Mouse (Mus musculus): ENCODE data around the gene Hist1h3b. TPM values are rescaled to one million over a fixed set of nuclear protein-coding genes. Genes with fewer than 3 reads are reported as not detected.
"Not testable (repeated sequence)": the region's sequence is repeated elsewhere in the genome, so short reads cannot be mapped to it uniquely, and the experiment has no call there.

The Hist1h3b gene
- polyA plus RNA-seq, 1 experiment from 2014 or later = 29.5 TPM

GRCm38 (mm10) chr13:23739069-23739921, 12.8 kb upstream of the Hist1h3b start:
- peak overlapping the region; percentile 100 for H3K27ac ChIP-seq
- H3K4me3 ChIP-seq (replicated peaks) = peak overlapping the region; percentile 65
- DNase-seq = peak; percentile 89
- peak overlapping the region; percentile 82 for H3K4me2 ChIP-seq
- ATAC-seq (ENCODE audit: low read depth) = peak; percentile 85
- H3K27me3 ChIP-seq = no peaks in the 10 kb centered on the region
- H3K4me1 ChIP-seq (replicated peaks) = peaks cover 40% of the 10 kb centered on the region
- no peaks in the 10 kb centered on the region for H3K36me3 ChIP-seq
- WGBS (ENCODE audit: insufficient replicate concordance) = under 1% methylated on average over 39 of the region's 39 CpGs
- H3K9ac ChIP-seq = peak overlapping the region; percentile 92
- H3K9me3 ChIP-seq (replicated peaks) = no peaks in the 10 kb centered on the region

DNA sequence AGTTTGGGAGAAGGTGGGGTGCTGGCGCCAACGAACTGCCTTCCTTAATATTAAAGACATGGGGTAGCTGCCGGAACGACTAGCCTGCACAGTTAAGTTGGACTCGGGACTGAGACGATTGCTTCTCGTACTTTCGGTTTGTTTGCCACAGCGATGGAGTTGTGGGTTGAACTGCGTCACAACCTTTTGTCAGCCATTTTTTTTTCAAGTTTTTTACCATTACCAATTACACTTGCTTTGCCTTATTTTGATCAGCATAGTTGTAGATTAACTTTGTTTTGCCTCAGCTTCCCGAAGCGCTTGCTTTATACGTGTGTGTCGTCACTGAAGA, 12.2 kb upstream of the Hist1h3b start:
- Histone ChIP-seq H3K9me3 (replicated peaks) (no peaks in the 10 kb centered on the region), H3K27ac (peak overlapping the region; percentile 100), H3K4me3 (replicated peaks) (peak overlapping the region; percentile 65), H3K36me3 (no peaks in the 10 kb centered on the region), H3K9ac (peak overlapping the region; percentile 92), H3K4me2 (peak overlapping the region; percentile 82), H3K4me1 (replicated peaks) (peaks cover 43% of the 10 kb centered on the region), H3K27me3 (no peaks in the 10 kb centered on the region)
- no peak for DNase-seq
- under 1% methylated on average over 14 of the region's 14 CpGs for WGBS (ENCODE audit: insufficient replicate concordance)
- ATAC-seq (ENCODE audit: low read depth) = no peak

- no peak for ATAC-seq (ENCODE audit: low read depth)
- peak overlapping the region; percentile 82 for H3K4me2 ChIP-seq
Observed at GRCm38 (mm10) chr13:23740256-23740840, 11.7 kb upstream of the Hist1h3b start.

GRCm38 (mm10) chr13:23740910-23741309, 11.2 kb upstream of the Hist1h3b start:
- Histone ChIP-seq H3K27me3 (no peaks in the 10 kb centered on the region), H3K9ac (peak overlapping the region; percentile 92), H3K4me1 (replicated peaks) (peaks cover 43% of the 10 kb centered on the region), H3K9me3 (replicated peaks) (no peaks in the 10 kb centered on the region), H3K36me3 (no peaks in the 10 kb centered on the region), H3K4me2 (peak overlapping the region; percentile 82), H3K4me3 (replicated peaks) (peak overlapping the region; percentile 65), H3K27ac (peak overlapping the region; percentile 100)
- no peak for ATAC-seq (ENCODE audit: low read depth)
- 13% methylated on average over 5 of the region's 5 CpGs for WGBS (ENCODE audit: insufficient replicate concordance)
- DNase-seq = no peak

More at GRCm38 (mm10) chr13:23740256-23740840, 11.7 kb upstream of the Hist1h3b start:
- Histone ChIP-seq H3K9ac (peak overlapping the region; percentile 92), H3K27me3 (no peaks in the 10 kb centered on the region), H3K4me1 (replicated peaks) (peaks cover 43% of the 10 kb centered on the region), H3K27ac (peak overlapping the region; percentile 100), H3K36me3 (no peaks in the 10 kb centered on the region), H3K9me3 (replicated peaks) (no peaks in the 10 kb centered on the region), H3K4me3 (replicated peaks) (peak overlapping the region; percentile 65)
- DNase-seq = no peak
- 16% methylated on average over 13 of the region's 13 CpGs for WGBS (ENCODE audit: insufficient replicate concordance)

GRCm38 (mm10) chr13:23742007-23742406, 10.1 kb upstream of the Hist1h3b start:
- peak overlapping the region; percentile 73 for H3K9ac ChIP-seq
- H3K36me3 ChIP-seq = no peaks in the 10 kb centered on the region
- no peaks in the 10 kb centered on the region for H3K27me3 ChIP-seq
- no peak for ATAC-seq (ENCODE audit: low read depth)
- H3K27ac ChIP-seq = peak overlapping the region; percentile 89
- peaks cover 44% of the 10 kb centered on the region for H3K4me1 ChIP-seq (replicated peaks)
- peak overlapping the region; percentile 34 for H3K4me3 ChIP-seq (replicated peaks)
- no peak for DNase-seq
- peak overlapping the region; percentile 53 for H3K4me2 ChIP-seq
- no peaks in the 10 kb centered on the region for H3K9me3 ChIP-seq (replicated peaks)

GRCm38 (mm10) chr13:23743215-23743614, 8.9 kb upstream of the Hist1h3b start:
- peaks cover 48% of the 10 kb centered on the region for H3K4me1 ChIP-seq (replicated peaks)
- no peaks in the 10 kb centered on the region for H3K9me3 ChIP-seq (replicated peaks)
- peak overlapping the region; percentile 32 for H3K4me3 ChIP-seq (replicated peaks)
- peak overlapping the region; percentile 67 for H3K9ac ChIP-seq
- DNase-seq = no peak
- H3K27me3 ChIP-seq = no peaks in the 10 kb centered on the region
- H3K36me3 ChIP-seq = no peaks in the 10 kb centered on the region
- 82% methylated on average over 5 of the region's 5 CpGs for WGBS (ENCODE audit: insufficient replicate concordance)
- ATAC-seq (ENCODE audit: low read depth) = no peak
- peak overlapping the region; percentile 54 for H3K4me2 ChIP-seq
- peak overlapping the region; percentile 89 for H3K27ac ChIP-seq

DNA sequence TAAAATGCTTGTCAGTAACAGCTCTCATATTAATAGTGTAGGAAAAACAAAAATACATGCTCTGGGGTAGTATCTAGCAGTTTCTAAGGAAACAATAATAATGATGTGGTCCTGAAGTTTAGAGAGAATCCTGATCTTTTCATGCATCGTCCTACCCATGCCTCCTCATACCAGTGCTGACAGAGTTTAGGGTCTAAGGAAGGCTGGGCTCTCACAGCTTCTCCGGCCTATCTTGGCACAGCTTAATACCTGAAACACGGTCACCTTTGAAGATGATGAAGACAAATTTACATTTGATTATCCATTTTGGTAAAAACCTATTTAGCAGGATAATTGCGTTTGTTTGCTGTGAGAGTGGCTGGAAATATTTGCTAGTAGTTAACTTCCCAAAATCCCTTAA, 8.1 kb upstream of the Hist1h3b start:
- H3K27ac ChIP-seq = peak overlapping the region; percentile 99
- ATAC-seq (ENCODE audit: low read depth) = no peak

GRCm38 (mm10) chr13:23744421-23745380, 7.4 kb upstream of the Hist1h3b start:
- no peaks in the 10 kb centered on the region for H3K9me3 ChIP-seq (replicated peaks)
- WGBS (ENCODE audit: insufficient replicate concordance) = 1% methylated on average over 18 of the region's 36 CpGs
- H3K4me2 ChIP-seq = peak overlapping the region; percentile 67
- peaks cover 58% of the 10 kb centered on the region for H3K4me1 ChIP-seq (replicated peaks)
- ATAC-seq (ENCODE audit: low read depth) (no peak), DNase-seq (peak; percentile 71)
- H3K4me3 ChIP-seq (replicated peaks) = peak overlapping the region; percentile 57
- peak overlapping the region; percentile 99 for H3K27ac ChIP-seq
- H3K36me3 ChIP-seq = no peaks in the 10 kb centered on the region
- H3K27me3 ChIP-seq = no peaks in the 10 kb centered on the region
- H3K9ac ChIP-seq = peak overlapping the region; percentile 82

More for the DNA sequence above, 8.1 kb upstream of the Hist1h3b start:
- Histone ChIP-seq H3K36me3 (no peaks in the 10 kb centered on the region), H3K27me3 (no peaks in the 10 kb centered on the region), H3K4me2 (peak overlapping the region; percentile 67), H3K4me1 (replicated peaks) (peaks cover 53% of the 10 kb centered on the region), H3K4me3 (replicated peaks) (peak overlapping the region; percentile 57), H3K9me3 (replicated peaks) (no peaks in the 10 kb centered on the region), H3K9ac (peak overlapping the region; percentile 82)
- WGBS (ENCODE audit: insufficient replicate concordance) = 52% methylated on average over 4 of the region's 4 CpGs
- no peak for DNase-seq

GRCm38 (mm10) chr13:23745381-23746161, 6.5 kb upstream of the Hist1h3b start, which contains the start of gene Hist1h3c:
Gene Hist1h3c, minus strand, starts transcription at chr13:23745602.
- WGBS (ENCODE audit: insufficient replicate concordance) = under 1% methylated on average over 28 of the region's 28 CpGs
- ATAC-seq (ENCODE audit: low read depth) (peak; percentile 55), DNase-seq (peak; percentile 83)
- Histone ChIP-seq H3K9ac (peak within 1 kb of the TSS; percentile 82), H3K27me3 (no peaks in the 10 kb centered on the region), H3K9me3 (replicated peaks) (no peaks in the 10 kb centered on the region), H3K4me2 (peak within 1 kb of the TSS; percentile 67), H3K36me3 (no peaks in the 10 kb centered on the region), H3K27ac (peak within 1 kb of the TSS; percentile 99), H3K4me1 (replicated peaks) (peaks cover 63% of the 10 kb centered on the region), H3K4me3 (replicated peaks) (peak within 1 kb of the TSS; percentile 59)

GRCm38 (mm10) chr13:23746201-23747080, 5.6 kb upstream of the Hist1h3b start, which contains the start of gene Hist1h2bb:
Gene Hist1h2bb, plus strand, starts transcription at chr13:23746734.
- H3K4me3 ChIP-seq (replicated peaks) = peak within 1 kb of the TSS; percentile 59
- H3K4me2 ChIP-seq = peak within 1 kb of the TSS; percentile 67
- not testable (repeated sequence) for H3K9me3 ChIP-seq (replicated peaks); H3K36me3 ChIP-seq; H3K27me3 ChIP-seq
- peak; percentile 77 for ATAC-seq (ENCODE audit: low read depth)
- peaks cover 58% of the 10 kb centered on the region for H3K4me1 ChIP-seq (replicated peaks)
- under 1% methylated on average over 45 of the region's 58 CpGs for WGBS (ENCODE audit: insufficient replicate concordance)
- DNase-seq = peak; percentile 89
- H3K27ac ChIP-seq = peak within 1 kb of the TSS; percentile 99
- H3K9ac ChIP-seq = peak within 1 kb of the TSS; percentile 77
